Mouse (Mus musculus) inflammation-experienced regulatory T-cells, adult 6 months (primary cell): ENCODE results near the gene Gm20388. TPM values are rescaled to one million over a fixed set of nuclear protein-coding genes. Genes with fewer than 3 reads are reported as not detected.
"Not testable (repeated sequence)": the region's sequence is repeated elsewhere in the genome, so short reads cannot be mapped to it uniquely, and the experiment has no call there.

Source experiments
- ATAC-seq: one replicate; pipeline ENCODE4 v1.8.0; 2017
- polyA plus RNA-seq, 3 experiments: library from polyadenylated mRNA; unstranded; fragments of 100-300 nt; shearing (Covaris generic); gene quantifications; one replicate each; pipeline ENCODE4 v1.2.1; 2017

Gm20388 gene
- polyA plus RNA-seq, 3 experiments from 2014 or later = 10.8 to 14.1 (median 11.8) TPM

DNA sequence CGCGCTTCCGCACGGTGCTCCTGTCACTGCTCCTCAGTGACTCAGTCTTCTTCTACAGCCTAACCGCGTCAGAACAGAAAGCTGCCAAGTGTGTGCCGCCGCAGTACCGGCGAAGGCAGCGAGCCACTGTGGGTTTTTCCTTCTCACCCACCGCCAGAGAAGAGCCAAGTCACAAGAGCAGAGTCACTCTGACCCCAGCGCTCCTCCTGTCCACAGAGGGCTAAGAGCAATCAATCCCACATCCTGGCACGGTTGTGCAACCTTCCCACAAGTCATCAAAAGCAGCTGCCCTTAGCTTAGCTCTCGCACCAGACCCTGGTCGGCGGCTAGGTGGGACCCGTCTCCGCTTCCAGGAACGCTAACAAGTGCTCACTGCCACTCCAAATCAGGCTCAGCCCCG, 1659.7 kb downstream of the Gm20388 start:
- ATAC-seq = peak; percentile 67

DNA sequence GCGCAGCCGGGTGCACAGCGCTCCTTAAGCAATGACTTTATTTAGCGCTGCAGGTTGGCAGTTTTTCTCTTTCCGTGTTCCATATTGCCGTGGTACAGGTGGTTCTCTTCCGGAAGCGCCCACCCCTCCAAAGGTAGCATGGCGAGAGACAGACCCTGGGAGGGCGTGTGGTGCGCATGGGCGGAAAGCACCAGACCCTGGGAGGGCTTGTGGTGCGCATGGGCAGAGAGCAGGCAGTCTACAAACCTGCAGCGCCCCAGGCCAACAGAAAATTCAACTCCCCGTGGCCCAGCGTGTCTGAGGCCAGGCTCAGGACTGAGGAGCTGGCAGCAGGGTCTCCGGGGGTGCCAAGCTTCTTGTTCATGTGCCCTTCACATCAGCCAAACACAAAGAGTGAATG, 1660.2 kb downstream of the Gm20388 start:
- peak; percentile 18 for ATAC-seq

DNA sequence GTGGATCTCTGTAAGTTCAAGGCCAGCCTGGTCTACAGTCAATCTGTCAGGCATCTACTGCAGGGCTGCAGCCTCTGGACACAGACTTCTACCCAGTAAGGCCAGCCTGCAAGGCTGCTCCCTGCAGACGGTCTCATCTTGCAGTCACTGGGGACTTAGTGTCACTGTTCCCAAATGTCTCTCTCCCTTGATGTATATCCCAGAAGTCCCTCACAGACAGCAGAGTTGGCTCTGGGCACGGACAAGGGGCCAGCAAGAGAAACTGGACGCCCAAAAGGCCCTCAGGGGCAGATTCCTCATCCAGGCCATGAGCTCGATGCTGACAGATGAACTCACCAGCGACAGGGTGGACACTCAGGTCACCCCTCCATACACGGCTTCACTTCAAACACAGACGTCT, 1661.5 kb downstream of the Gm20388 start:
- ATAC-seq = no peak

DNA sequence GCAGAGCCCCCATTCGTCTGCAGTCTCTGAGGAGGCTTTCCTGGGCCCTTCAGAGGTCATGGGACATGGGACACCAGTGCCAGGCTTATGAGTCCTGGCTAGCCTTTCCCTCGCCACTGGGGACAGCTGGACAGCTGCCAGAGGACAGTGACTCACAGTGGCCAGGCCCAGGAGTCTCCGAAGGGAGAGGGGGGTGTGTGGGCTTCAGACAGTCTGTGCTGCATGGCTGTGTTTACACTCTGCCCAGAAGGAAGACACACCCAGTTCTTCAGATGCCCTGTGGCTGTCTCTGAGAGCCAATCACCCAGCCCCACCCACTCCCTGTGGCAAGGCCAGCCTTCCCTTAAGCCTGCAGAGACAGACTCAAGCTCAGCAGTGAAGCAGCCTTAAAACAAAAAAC, 1662.6 kb downstream of the Gm20388 start:
- no peak for ATAC-seq

DNA sequence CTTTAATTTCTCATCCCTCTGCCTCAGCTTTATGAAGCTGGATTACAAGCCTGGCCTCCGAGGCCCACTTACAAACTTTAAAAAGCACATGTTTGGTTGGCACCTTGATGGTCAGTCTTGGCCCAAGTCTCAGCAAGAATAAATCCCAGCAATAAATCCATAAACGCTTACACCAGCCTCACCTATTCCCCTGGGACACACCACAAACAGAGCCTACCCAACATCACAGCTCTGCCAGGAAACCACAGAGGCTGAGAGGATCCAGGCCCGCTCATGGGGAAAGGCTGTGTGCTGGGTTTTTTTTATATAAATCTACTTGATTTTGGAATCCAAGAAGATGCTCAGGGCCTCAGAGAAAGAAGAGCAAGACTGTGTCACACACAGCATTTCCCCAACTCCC, 1665.0 kb downstream of the Gm20388 start:
- ATAC-seq = no peak

DNA sequence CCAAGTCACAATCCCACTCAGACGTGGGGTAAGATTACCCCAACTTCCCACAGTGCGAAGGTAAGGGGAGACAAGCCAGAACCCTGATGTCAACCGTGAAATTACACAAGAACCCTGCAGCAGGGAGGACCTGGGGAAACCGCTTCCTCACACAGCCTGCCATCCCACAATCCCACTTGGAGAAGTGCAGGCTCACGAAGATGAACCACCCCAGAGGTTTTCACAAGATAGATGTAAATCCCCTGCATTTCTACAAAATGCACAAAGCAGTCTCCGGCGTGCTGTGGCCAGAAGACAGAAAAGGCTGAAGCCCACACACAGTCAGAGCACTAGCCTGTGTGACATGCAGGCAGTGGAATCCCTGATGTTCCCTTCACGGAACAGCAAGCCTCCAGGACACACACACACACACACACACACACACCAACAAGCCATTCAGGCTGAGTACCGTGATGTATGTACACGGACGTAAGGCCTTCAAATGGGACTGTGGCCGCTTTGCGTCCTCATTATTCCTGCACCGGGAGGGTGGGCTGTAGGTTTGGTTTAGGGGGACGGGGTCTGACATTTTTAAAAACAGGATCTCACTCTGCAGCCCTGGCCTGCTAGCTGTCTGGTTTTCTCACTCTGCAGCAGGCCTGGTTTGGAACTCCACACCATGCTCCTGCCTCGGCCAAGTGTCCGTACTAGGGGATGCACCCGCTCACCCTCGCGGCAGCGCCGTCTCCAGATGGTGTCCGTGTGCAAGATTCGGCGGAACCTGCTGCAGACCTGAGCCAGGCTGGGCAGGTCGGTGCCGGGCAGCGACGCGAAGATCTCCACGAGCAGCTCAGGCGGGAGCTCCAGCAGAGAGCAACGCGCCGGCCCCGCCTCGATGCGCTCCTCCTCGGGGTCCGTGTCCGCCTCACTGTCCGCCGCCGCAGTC, 1667.4 kb downstream of the Gm20388 start:
- ATAC-seq = peak; percentile 5

DNA sequence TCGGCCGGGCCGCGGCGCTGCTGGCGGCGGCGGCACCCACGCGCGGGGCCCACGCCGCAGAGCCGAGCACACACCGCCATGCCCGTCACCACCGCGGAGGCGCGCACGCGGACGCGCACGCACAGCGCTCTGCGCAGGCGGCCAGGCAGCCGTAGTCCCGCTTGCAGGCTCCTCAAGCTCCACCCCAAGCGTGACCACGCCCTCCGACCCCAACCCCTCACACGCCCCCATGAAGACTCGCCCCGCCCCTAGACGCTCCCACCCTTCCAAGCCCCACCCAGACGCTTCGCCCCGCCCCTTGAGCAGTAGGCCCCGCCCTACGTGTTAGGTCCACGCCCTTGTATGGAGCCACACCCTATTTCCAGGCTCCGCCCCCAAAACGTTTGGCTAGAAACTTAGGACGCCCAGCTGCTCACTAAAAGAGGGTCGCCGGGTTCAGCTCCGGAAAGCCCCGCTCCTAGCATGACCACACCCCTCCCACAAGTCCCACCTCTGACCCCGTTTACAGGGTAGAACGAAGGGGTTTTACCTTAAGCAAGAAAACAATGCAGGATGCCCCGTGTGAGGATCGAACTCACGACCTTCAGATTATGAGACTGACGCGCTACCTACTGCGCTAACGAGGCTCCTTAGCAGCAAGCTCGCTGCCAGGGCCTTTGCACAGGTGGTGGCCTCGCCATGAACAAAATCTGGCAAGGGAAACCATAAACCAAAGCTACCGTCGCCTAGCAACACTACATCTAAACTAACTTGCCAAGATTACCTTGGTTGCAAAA, 1668.2 kb downstream of the Gm20388 start, which contains the start of gene Fbxo31:
TSS of gene Fbxo31 (minus strand) at position 131 of the 776 bp plus-strand sequence.
- peak; percentile 75 for ATAC-seq

DNA sequence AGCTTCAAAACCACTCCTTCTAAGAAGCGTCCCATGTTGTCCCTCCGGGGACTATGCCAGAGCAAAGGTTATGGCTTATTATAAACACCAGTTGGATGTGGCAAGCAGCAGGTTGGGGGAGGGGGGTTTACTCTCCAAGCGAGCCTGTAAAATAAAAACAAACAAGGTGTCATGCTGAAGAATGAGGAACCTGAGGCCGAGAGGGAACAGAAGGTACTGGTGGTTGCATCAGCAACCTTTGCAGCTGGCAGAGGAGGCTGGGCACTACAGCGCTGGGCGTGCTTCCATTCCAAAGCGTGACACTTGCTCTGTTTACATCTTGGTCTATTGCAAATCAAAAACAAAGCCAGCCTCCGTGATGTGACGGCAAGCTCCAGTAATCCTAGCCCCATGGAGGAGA, 1669.8 kb downstream of the Gm20388 start:
- ATAC-seq = no peak

DNA sequence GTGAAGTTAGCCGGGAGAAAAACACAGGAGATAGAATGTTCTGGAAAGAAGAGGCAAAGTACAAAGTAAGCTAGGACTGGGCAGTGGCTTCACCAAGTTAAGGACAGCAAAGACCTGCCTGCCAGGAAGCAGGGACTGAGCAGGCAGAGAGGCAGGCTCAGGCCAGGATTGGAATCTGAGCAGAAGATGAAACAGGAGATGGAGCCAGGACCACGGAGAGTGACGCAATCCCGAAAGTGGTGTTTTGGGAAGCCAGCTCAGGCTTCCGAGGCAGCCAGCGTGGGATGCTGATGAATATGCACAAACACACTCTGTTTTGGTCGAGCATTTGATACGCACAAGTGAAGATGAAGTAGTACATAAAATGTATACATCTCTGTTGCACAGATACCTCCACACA, 1673.0 kb downstream of the Gm20388 start:
- no peak for ATAC-seq

DNA sequence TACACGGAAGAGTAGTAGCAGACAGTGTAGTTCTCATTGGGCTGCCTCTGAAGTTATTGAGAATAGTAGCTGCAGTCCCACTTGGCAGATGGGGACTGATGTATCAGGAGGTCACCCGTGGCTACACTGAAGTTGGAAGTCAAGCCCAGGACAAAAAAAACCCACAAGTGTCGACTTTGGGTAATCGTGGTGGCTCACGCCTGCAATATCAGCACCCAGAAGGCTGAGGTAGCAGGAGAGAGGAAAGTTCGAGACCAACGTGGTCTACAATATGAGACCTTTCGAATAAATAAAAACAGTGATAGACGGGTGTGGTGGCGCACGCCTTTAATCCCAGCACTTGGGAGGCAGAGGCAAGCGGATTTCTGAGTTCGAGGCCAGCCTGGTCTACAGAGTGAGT, 1674.1 kb downstream of the Gm20388 start:
- ATAC-seq = no peak

DNA sequence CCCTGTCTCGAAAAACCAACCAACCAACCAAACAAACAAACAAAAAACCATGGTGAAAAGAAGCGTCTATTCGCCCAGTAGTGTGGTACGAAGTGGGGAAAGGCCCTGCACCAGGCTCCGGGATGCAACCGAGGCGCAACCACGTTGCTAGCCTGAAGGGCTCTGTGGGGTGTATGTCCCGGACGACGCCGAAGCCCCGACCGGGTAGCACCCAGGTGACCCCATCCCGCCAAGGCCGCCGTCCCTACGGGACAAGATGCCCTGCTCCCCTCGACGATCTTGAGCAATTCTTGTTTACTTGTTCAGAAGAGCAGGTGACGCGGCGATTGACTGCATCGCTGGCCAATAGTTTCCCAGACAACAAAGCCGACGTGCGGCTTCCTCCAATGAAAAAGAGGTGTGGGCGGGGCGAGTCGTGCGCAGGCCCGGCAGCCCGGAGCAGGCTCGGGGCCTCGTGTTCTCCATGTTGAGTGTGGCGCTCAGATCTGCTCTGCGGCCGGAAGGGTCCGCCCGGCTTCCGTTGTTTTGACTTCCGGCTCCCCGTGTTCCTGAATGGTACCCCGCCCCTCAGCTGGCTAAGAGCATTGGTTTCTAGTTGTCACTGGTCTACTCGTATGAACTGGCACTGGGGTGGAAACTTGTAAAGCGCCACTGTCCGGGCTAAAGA, 1674.7 kb downstream of the Gm20388 start:
- peak; percentile 92 for ATAC-seq

DNA sequence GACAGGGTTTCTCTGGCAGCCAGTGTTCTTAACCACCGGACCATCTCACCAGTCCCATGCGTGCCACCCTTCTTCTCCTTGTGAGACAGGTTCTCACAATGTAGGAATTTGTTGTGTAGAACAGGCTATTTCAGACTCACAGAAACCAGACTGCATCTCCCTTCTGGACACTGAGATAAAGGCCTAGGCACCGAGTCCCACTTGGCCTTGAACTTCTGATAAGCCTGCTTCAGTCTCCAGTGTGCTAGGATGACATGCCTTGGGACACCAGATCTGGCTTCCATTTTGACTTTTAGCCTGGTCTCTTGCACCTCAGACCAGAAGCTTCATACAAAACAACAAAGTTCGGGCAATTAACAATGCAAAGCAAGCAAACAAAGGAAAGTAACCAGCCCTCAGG, 1678.1 kb downstream of the Gm20388 start:
- ATAC-seq = no peak

DNA sequence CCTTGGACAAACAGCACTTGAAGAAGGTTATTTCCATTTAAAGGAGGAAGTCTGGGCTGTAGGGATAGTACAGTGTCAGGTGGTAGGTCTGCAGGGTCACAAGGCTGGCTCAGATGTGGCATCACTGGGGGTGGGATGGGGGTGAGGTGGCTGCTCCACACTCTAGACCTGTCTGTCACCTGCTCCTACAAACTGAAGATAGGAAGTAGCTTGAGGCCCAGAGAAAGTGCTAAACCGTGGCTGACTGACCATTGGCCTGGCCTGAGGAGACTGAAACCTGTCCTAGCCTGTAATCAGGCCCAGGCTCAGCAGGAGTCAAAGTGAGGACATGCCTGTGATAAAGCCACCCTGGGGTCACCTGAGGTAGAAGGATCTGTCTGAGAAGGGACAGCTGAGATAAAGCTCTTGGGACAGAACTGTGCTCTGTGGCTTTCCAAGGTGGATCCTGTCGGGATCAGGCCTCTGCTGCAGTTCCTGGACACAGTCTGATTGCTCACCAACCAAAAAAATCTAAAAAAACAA, 1678.6 kb downstream of the Gm20388 start:
- ATAC-seq = no peak

DNA sequence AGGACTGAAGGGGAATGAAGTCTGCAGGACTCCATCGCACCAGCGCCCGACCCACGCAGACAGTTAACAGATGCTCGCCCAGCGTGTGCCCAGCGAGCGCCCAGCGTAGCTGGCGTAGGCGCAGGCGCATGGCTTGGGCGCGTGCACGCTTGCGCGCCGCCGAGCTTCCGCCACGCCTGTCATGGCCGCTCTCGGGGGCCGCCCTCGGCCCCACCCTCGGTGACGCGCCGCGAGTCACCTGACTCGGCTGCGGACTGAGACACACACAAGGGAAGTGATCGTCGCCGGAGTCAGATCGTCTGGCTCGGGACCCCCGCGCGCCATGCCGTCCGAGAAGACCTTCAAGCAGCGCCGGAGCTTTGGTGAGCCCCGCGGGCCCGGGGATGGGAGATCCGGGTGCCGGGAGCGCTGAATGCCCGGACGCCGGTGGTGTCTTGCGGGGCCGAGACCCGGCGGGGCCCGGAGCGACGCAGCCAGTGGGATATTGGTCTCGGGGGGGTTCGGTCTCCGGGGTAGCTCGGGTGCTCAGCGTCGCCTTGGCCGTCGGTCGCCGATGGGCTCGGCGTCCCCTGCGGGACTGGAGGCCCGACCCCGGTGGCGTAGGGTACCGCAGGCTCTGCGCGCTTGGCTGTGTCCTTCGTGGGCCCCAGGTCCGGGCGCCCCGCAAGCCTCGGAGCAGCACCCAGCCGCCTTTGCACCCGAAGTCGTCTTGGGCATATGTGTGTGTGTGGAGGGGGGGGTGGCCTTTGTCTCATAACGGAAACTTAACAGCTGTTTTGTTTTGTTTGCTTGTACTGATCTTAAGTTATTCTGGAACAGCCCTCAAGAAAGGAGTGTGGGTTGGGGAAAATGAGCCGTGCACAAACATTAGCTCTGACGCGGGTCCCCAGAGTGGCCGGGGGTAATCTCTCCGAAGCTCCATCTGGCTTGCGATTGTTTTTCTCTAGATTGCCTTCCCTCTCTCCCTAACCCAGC, 1679.8 kb downstream of the Gm20388 start, which contains the start of gene Map1lc3b:
TSS of gene Map1lc3b (plus strand) at position 159 of the 975 bp plus-strand sequence.
- ATAC-seq = peak; percentile 73

DNA sequence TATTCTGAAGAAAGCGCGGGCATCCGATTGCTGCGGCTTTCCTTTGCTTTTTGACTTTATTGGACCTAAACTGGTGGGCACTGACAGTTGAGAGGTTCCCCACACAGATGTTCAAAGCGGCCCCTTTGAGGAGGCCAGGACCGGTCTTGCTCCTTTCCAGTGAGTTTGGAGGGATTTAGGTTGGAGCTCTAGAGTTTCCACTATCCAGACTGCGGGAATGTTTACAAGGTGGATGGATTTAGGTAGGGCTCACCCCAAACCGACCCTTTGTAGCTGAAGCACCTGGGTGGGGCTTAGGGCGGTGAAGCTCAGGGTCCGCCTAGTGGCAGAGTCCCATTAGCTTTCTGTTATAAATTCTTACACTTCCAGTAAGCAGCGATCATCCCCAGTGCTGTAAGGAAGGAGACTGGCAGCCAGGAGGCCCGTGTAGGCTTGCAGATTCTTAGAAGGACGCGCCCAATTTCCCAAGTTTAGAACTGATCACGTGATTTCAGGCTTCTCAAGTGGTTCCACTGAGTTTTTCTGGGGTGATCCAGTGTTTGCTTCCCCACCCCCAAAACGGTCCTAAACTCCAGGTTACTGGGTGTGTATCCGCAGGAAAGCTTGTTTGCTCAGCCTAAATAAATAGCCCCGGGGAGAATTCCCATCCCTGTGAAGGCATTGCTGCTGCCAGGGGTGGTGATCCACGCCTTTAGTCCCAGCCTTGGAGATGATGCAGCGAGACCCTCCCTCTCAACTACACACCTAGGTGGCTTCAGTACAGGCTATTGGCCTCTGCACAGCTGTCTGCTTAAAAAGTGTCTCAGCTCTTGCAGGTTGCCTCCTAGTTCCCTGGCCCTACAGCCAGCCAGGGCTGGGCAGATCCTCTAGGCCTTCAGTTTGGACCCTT, 1680.8 kb downstream of the Gm20388 start:
- peak; percentile 44 for ATAC-seq

DNA sequence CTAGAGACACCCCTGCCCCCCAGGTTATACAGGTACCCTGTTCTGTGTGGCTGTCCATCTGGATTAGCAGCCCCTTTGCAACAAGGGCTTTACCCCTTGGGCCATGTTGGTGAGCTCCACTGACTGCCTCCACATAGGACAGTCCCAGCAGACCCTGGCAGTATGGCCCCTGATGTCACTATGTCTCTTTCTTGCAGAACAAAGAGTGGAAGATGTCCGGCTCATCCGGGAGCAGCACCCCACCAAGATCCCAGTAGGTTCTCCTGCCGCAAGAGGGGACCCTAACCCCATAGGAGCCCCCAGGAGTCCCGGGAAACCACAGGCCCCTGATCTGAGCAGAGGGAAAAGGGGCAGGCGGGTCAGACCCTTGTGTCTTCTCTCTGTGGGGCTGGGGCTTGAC, 1682.7 kb downstream of the Gm20388 start:
- ATAC-seq = no peak

DNA sequence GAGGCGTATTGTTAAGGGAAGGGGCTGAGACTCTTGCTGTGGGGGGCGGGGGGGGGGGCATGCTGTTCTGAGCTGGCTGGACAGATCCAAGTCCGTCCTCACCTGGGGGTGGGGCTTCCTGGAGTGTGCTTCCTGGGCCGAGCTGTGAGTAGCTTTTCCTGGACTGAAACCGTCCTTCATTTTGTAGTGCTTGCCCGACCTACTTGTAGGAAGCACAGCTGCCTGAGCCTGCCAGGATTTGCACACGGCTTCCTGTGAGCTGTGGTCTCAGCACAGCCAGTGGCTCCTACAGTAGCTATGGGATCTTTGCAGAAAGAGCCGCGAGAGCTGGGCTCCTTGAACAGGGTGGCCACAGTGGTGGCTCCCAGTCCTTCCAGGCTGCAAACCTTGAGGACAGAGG, 1683.3 kb downstream of the Gm20388 start:
- ATAC-seq = no peak

DNA sequence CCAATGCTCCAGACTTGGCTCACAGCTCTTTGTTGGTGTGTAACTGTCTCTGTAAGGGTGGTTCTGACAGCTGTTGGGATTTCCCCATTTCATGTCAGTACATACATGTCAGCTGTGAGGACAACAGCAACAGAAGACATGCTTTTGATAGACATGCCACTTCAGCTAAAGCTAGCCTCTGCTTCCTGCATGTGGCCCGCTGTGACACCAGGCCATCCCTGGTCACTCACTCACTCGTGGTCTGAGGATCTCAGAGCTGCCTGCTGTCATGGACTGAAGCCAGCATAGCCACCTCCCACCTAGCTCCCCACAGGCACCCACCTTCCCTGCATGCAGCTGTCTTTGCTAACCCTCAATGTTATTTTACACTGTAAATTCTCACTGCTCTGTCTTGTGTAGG, 1686.9 kb downstream of the Gm20388 start:
- not testable (repeated sequence) for ATAC-seq

DNA sequence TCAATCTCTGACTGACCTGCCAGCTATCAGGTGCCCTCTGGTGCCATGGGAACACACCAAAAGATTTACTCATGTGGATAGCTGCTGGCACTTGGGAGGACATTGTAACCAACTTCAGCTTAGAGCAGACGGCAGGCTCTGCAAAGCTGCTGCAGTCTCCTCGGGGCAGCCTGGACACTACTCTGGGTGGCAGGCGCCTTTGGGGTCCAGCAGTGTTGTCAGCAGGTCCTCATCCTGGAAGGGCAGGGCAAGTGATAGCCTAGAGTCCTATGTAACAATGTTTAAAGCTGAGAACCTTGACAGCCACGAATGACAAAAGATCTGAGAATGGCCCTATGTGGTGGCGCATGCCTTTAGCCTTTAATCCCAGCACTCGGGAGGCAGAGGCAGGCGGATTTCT, 1687.5 kb downstream of the Gm20388 start:
- no peak for ATAC-seq

DNA sequence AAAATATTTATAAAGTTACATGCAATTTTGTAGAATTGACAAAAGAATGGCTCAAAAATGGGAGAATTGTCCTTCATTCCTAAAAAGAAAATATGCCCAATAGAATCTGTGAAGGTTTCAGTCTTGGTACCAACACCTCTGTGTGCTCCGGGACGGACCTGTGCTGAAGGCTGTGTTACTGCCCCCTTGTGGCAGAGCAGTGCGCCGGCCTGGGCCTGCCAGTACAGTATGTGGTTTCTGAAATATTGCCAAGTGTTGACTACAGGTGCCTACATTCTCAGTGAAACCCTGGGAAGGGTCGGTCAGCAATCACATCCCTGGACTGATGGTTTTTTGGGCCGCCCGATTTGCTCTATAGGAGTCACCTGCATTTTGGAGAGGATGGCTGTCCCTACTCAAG, 1688.3 kb downstream of the Gm20388 start:
- ATAC-seq = peak; percentile 83
